Mouse (Mus musculus) kidney, embryonic 15.5 days (tissue): ENCODE results near the gene Gmds. TPM values are rescaled to one million over a fixed set of nuclear protein-coding genes. Genes with fewer than 3 reads are reported as not detected.
A peak's percentile ranks its signal among the peaks of the same experiment; 100 is the strongest.

ENCODE experiments used
- ATAC-seq: fragments of 200-750 bp; cut with Nextera tagmentation; replicated peaks from 2 replicates; pipeline ENCODE4 v1.8.0; 2017; ENCODE audit warnings: moderate TSS enrichment; ENCODE audit not compliant: low FRiP score
- H3K27ac ChIP-seq: fragments of 300-500 bp; sonication (generic); 2 replicates; pipeline ENCODE4 v1.5.1; 2015; ENCODE audit warnings: mild to moderate bottlenecking, inconsistent platforms
- H3K27me3 ChIP-seq: fragments of 300-500 bp; sonication (generic); 2 replicates; pipeline ENCODE4 v1.6.1; 2015; ENCODE audit warnings: inconsistent platforms
- H3K36me3 ChIP-seq: fragments of 300-500 bp; sonication (generic); 2 replicates; pipeline ENCODE4 v1.6.1; 2015; ENCODE audit warnings: inconsistent platforms
- H3K4me1 ChIP-seq: fragments of 300-500 bp; sonication (generic); 2 replicates; pipeline ENCODE4 v1.6.1; 2015; ENCODE audit warnings: inconsistent platforms
- H3K4me2 ChIP-seq: fragments of 300-500 bp; sonication (generic); 2 replicates; pipeline ENCODE4 v1.6.1; 2015; ENCODE audit warnings: moderate library complexity, mild to moderate bottlenecking, inconsistent platforms
- H3K4me3 ChIP-seq: fragments of 300-500 bp; sonication (generic); replicated peaks from 2 replicates; pipeline ENCODE4 v1.5.1; 2015; ENCODE audit warnings: mild to moderate bottlenecking, inconsistent platforms
- H3K9ac ChIP-seq: fragments of 300-500 bp; sonication (generic); 2 replicates; pipeline ENCODE4 v1.6.1; 2015; ENCODE audit warnings: mild to moderate bottlenecking, inconsistent platforms
- H3K9me3 ChIP-seq: fragments of 300-500 bp; sonication (generic); replicated peaks from 2 replicates; pipeline ENCODE4 v1.6.1; 2016; ENCODE audit warnings: inconsistent platforms
- WGBS: fragments of 180-500 bp; shearing (Covaris S2); methylation state at CpG from one replicate; pipeline ENCODE4 v1.1.7; 2015; ENCODE audit warnings: mixed read lengths; 5-methylcytosine and 5-hydroxymethylcytosine counted together
- polyA plus RNA-seq: library from polyadenylated mRNA; unstranded; fragments of >200 nt; fragmentation: Nextera tagmentation; extraction: Ambion mirVana; gene quantifications from 2 replicates; pipeline ENCODE4 v1.2.1, GENCODE M21; 2015

The Gmds gene
- polyA plus RNA-seq, 1 experiment from 2014 or later, result 31.8 TPM

DNA sequence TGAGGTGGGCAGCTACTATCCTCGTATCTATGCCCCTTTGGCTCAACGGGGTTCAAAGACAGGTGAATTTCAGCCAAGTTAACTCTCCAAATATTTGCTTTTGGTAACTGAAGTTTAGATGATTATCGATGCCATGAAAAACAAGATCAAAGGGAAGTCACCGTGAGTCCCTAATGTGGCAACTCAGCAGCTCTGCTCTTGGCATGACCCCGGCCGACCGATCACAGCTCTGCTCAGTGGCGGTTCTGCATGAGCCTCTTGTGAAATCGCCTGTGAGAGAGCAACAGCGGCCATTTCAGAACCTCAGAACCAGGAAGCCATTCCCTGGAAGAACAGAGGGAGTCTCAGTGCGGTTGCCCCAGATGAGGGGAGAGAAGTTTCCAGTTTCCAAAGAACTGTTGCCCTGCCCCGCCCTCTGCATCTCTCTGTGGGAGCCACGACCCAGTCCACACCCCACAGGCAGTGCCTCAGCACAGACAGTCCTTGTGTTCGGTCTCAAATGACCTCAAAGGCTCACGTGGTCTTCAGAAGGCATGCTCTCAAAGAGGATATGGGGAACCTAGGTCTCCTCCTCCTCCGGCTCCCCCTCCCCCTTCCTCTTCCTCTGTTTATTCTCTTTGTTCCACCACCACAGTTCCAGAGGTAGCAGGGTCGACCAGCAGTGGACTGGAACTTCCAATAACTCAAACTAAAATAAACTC lies 559.1 kb downstream of the Gmds start:
- Histone ChIP-seq H3K27ac (peak overlapping the region; percentile 30; the same call in 1 of the 2 replicates), H3K4me2 (peak overlapping the region; percentile 24), H3K4me3 (no peak overlapping the region), H3K9ac (no peak overlapping the region), H3K36me3 (no peaks in the 10 kb centered on the region), H3K4me1 (peaks cover 18% of the 10 kb centered on the region), H3K9me3 (no peaks in the 10 kb centered on the region), H3K27me3 (no peaks in the 10 kb centered on the region)
- ATAC-seq, result peak; percentile 86
- whole genome bisulfite sequencing, result 47% methylated on average over 17 of the region's 17 CpGs

DNA sequence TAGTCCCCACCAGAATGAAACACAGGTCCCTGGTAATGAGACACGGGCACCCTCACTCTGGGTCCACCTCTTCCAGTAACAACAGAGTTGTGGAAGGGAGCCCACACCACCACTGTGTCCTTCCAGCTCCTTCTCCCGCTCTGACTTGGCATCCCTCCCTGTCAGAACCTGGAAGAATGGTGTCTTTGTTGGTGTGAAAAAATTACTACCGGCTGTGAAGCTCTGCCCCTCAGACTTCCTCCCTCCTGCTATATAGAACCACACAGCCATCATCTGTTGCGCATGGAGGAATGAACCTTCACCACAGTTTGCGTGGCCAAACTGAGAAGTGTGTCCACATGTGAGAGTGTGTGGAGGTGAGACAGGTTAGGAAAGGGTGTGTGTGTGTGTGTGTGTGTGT lies 562.8 kb downstream of the Gmds start:
- Histone ChIP-seq H3K9ac (no peak overlapping the region), H3K4me1 (peaks cover 19% of the 10 kb centered on the region), H3K27me3 (no peaks in the 10 kb centered on the region), H3K36me3 (no peaks in the 10 kb centered on the region), H3K27ac (no peak overlapping the region), H3K4me2 (no peak overlapping the region), H3K4me3 (no peak overlapping the region), H3K9me3 (no peaks in the 10 kb centered on the region)
- 74% methylated on average over 5 of the region's 5 CpGs for WGBS
- no peak for ATAC-seq

DNA sequence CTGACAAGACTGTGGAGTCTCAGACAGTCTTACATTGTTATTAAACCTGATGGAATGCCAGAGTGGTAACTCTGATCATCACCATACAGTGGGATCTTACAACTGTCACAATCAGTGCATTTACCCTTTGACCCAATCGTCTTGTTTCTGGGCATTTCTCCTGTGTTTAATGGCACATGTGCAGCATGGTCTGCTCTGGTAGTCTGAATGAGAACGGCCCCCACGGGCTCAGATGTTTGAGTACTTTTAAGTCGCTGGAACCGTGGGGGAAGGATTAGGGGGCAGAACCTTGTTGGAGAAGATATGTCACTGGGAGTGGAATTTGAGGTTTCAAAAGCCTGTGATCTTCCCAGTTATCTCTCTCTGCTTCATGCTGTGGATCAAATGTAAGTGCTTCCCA lies 565.7 kb downstream of the Gmds start:
- Histone ChIP-seq H3K9me3 (no peaks in the 10 kb centered on the region), H3K27ac (no peak overlapping the region), H3K4me2 (no peak overlapping the region), H3K36me3 (no peaks in the 10 kb centered on the region), H3K4me1 (peaks cover 12% of the 10 kb centered on the region), H3K4me3 (no peak overlapping the region), H3K27me3 (no peaks in the 10 kb centered on the region), H3K9ac (no peak overlapping the region)
- no peak for ATAC-seq
- WGBS, result 61% methylated on average over 5 of the region's 5 CpGs
